Mouse (Mus musculus): ENCODE measurements around the gene Glg1. TPM values are rescaled to one million over a fixed set of nuclear protein-coding genes. Genes with fewer than 3 reads are reported as not detected.
A peak's percentile ranks its signal among the peaks of the same experiment; 100 is the strongest.
"Not testable (repeated sequence)": the region's sequence is repeated elsewhere in the genome, so short reads cannot be mapped to it uniquely, and the experiment has no call there.

The Glg1 gene
- 30.7 and 32.3 TPM in 2 replicates for polyA plus RNA-seq (2016; fragmentation: Nextera tagmentation; extraction: Ambion mirVana)

DNA sequence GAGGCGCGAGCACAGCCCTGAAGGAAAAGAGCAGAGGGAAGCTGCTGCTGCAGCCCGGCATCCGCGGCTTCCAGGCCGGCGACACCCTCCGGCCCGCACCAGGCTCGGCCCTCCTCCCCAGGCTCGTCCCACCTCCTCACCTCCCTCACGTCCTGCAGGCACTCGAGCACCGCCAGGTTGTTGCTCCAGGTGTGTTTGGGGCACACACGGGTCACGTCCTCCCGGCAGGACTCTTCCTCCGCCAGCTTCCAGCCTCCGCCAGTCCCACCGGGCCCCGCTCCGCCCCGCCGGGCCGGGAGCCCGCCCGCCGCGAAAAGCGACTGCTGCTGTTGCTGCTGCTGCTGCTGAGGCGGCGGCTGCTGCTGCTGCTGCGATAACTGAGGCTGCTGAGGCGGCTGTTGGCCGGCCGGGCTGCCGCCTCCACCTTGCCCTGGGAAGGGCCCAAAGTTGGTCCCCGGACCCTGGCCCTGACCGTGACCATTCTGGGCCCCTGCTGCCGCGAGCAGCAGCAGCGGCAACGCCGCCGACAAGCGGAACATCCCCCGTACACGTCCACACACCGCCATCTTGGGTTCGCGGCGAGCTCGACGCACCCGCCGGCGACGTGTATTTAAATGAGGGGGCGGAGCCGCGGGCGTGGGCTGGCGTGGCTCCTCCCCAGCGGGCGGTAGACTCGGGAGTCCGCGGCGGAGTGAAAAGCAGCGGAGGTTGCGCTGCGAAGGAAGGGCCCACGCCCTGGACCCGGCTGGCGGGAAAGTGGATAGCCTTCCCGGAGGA lies at the start of gene Glg1:
Glg1 (minus strand) TSS at position 586 of the 777 bp plus-strand sequence.
- Histone ChIP-seq H3K27ac (peak within 1 kb of the TSS; percentile 98), H3K9me3 (replicated peaks) (no peaks in the 10 kb centered on the region), H3K4me2 (peak within 1 kb of the TSS; percentile 70), H3K9ac (peak within 1 kb of the TSS; percentile 93), H3K36me3 (peaks cover 7% of the 10 kb centered on the region), H3K4me3 (peak within 1 kb of the TSS; percentile 89), H3K27me3 (replicated peaks) (peaks cover 14% of the 10 kb centered on the region; the same call in 1 of the 2 replicates), H3K4me1 (peaks cover 31% of the 10 kb centered on the region)
- WGBS (ENCODE audit: insufficient replicate concordance): 2% methylated on average over 75 of the region's 76 CpGs
- ATAC-seq: peak; percentile 88

DNA sequence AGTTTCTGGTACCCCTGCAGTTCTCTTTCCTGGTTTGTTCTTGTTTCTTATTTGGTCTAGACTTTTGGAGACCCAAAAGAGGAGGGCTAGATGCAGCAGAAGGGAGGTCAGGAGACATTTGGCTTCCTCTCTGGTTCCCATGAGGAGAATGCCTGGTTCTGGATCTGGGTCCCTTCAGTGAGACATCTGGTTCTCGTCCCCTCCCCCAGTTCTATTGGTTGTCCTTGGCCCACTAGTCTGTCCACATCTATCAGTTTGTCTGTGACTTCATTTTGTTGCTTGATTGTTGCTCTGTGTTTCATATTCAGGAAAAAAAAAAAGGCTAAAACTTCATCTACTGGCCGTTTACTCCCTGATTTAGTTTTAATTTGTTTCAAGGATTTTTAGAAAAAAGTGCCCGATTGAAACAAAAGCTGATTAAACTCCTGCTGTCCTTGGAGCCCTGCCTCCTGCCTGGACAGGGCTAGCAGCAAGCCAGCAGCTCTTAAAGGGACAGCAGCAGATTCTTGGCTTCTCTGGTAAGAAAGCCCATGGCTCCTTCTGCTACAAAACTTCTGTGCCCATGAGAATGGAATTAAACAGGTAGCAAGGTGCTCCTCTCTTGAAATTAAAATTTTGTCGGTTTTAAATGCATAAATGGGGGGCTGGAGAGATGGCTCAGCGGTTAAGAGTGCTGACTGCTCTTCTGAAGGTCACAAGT lies 46.2 kb upstream of the Glg1 start:
- Histone ChIP-seq H3K9ac (no peak overlapping the region), H3K9me3 (replicated peaks) (no peaks in the 10 kb centered on the region), H3K27ac (no peak overlapping the region), H3K4me3 (no peak overlapping the region), H3K27me3 (replicated peaks) (no peaks in the 10 kb centered on the region), H3K36me3 (no peaks in the 10 kb centered on the region), H3K4me2 (no peak overlapping the region), H3K4me1 (0 out of 2 replicates have a peak, but pooled peaks cover 6% of the 10 kb centered on the region)
- WGBS (ENCODE audit: insufficient replicate concordance): 37% methylated on average over 5 of the region's 5 CpGs
- ATAC-seq: no peak

DNA sequence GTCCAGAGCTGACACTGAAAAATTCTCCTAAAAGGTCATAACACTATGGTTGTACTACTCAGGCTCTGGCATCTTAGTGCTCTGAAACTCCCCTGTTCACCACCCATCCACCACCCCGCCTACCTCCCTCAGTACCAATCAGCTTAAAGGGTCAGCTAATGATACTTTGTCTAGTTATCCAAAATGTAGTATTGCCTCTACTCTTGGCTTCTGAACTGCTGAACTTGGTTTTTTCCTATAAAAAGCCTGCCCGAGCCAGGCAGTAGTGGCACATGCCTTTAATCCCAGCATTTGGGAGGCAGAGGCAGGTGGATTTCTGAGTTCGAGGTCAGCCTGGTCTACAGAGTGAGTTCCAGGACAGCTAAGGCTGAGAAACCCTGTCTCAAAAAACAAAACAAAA lies 45.3 kb upstream of the Glg1 start:
- H3K36me3 ChIP-seq: no peaks in the 10 kb centered on the region
- ATAC-seq: no peak
- 79% methylated on average over 3 of the region's 3 CpGs for WGBS (ENCODE audit: insufficient replicate concordance)
- H3K4me1 ChIP-seq: 0 out of 2 replicates have a peak, but pooled peaks cover 6% of the 10 kb centered on the region
- no peak overlapping the region for H3K9ac ChIP-seq
- no peaks in the 10 kb centered on the region for H3K9me3 ChIP-seq (replicated peaks)
- H3K4me3 ChIP-seq: no peak overlapping the region
- no peak overlapping the region for H3K27ac ChIP-seq
- H3K4me2 ChIP-seq: no peak overlapping the region
- H3K27me3 ChIP-seq (replicated peaks): no peaks in the 10 kb centered on the region

GRCm38 (mm10) chr8:111303076-111303803 lies 44.2 kb upstream of the Glg1 start:
- peaks cover 12% of the 10 kb centered on the region for H3K4me1 ChIP-seq
- H3K27me3 ChIP-seq (replicated peaks); H3K4me2 ChIP-seq; H3K27ac ChIP-seq; H3K9me3 ChIP-seq (replicated peaks); ATAC-seq; H3K4me3 ChIP-seq; H3K36me3 ChIP-seq; H3K9ac ChIP-seq: not testable (repeated sequence)
- WGBS (ENCODE audit: insufficient replicate concordance): 68% methylated on average over 5 of the region's 5 CpGs

DNA sequence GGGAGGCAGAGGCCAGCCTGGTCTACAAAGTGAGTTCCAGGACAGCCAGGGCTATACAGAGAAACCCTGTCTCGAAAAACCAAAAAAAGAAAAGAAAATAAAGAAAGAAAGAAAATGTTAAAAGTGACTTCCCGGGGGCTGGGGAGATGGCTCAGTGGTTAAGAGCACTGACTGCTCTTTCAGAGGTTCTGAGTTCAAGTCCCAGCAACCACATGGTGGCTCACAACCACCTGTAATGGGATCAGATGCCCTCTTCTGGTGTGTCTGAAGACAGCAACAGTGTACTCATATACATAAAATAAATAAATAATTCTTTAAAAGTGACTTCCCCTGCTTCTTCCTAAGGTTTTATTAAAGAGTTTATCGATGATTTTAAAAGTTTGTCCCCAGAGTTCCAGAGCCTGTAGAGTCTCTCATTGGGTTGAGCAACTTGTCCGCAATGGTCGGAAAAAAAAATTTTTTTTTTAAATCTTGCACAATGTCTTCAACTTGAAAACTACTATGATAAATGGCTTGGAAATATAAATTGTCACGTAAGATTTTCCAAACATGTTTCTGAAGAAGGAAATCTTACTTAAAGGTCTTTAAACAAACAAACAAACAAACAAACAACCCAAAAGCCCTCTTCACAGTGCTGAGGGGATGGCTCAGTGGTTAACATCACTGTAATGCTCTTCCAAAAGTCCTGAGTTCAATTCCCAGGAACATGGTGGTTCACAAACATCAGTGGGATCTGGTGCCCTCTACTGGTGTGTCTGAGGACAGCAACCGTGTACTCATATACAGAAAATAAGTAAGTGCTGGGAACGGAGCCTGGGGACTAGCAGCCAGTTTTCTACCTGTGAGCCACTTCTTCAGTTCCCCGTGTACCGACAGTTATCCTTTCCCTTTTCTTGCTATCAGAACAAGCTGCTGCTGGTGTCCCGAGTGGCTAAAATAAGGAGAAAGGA lies 41.9 kb upstream of the Glg1 start:
- Histone ChIP-seq H3K27me3 (replicated peaks) (no peaks in the 10 kb centered on the region), H3K9ac (peak overlapping the region; percentile 60), H3K36me3 (peaks cover 19% of the 10 kb centered on the region), H3K4me3 (peak overlapping the region; percentile 92), H3K27ac (peak overlapping the region; percentile 88), H3K4me2 (peak overlapping the region; percentile 67), H3K4me1 (peaks cover 29% of the 10 kb centered on the region), H3K9me3 (replicated peaks) (no peaks in the 10 kb centered on the region)
- 53% methylated on average over 11 of the region's 11 CpGs for whole genome bisulfite sequencing (ENCODE audit: insufficient replicate concordance)
- ATAC-seq: no peak; the same call in 1 of the 2 replicates

DNA sequence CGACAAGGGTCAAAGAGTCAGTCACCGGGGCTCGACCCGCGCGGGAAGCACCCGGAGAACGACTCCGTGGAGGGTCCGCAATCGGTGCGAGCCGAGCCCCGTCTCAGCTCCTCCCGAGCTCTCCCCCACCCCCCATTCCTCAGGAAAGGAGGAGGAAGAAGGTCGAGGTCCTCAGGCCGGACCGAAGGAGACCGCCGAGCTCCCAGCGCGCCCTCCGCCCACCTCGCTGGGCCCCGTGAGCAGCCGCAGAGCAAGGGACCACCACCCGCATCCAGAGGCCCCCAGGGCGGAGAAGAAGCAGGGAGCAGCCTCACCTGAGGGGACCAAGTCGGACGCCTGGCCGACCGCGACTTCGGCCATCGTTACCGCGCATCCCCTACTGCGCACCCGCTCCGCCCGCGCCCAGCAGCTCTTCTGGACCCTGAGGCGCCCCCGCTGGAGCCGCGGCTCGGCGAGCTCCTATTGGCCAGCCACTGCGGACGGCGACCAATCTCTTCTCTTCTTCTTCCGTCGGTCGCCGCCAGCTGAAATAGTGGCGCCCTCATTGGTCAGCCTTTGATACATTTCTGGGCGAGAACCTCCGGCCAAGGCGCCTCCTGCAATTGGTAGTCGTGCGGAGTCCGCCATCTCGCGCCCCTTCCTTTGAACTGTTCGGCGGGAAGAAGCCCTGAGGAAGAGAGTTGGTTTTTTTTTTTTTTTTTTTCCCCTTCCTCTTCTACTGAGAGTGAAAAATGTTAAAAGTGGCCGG lies 41.0 kb upstream of the Glg1 start, which contains the start of gene Rfwd3:
Rfwd3 (minus strand) TSS at position 402 of the 748 bp plus-strand sequence.
- H3K4me2 ChIP-seq: peak within 1 kb of the TSS; percentile 77
- no peaks in the 10 kb centered on the region for H3K27me3 ChIP-seq (replicated peaks)
- H3K27ac ChIP-seq: peak within 1 kb of the TSS; percentile 92
- peaks cover 28% of the 10 kb centered on the region for H3K36me3 ChIP-seq
- H3K4me3 ChIP-seq: peak within 1 kb of the TSS; percentile 92
- under 1% methylated on average over 67 of the region's 67 CpGs for WGBS (ENCODE audit: insufficient replicate concordance)
- peaks cover 37% of the 10 kb centered on the region for H3K4me1 ChIP-seq
- no peaks in the 10 kb centered on the region for H3K9me3 ChIP-seq (replicated peaks)
- ATAC-seq: peak; percentile 98
- peak within 1 kb of the TSS; percentile 97 for H3K9ac ChIP-seq

- Histone ChIP-seq H3K36me3 (peaks cover 34% of the 10 kb centered on the region), H3K4me2 (peak overlapping the region; percentile 77), H3K9ac (peak overlapping the region; percentile 97), H3K4me3 (peak overlapping the region; percentile 92), H3K27me3 (replicated peaks) (no peaks in the 10 kb centered on the region), H3K4me1 (peaks cover 40% of the 10 kb centered on the region), H3K27ac (peak overlapping the region; percentile 92), H3K9me3 (replicated peaks) (no peaks in the 10 kb centered on the region)
- peak; percentile 46; the same call in 1 of the 2 replicates for ATAC-seq
- WGBS (ENCODE audit: insufficient replicate concordance): under 1% methylated on average over 28 of the region's 28 CpGs
Measured at GRCm38 (mm10) chr8:111299363-111299820, 40.4 kb upstream of the Glg1 start.

GRCm38 (mm10) chr8:111298011-111298410 lies 39.0 kb upstream of the Glg1 start:
- WGBS (ENCODE audit: insufficient replicate concordance): 89% methylated on average over 1 of the region's 1 CpGs

DNA sequence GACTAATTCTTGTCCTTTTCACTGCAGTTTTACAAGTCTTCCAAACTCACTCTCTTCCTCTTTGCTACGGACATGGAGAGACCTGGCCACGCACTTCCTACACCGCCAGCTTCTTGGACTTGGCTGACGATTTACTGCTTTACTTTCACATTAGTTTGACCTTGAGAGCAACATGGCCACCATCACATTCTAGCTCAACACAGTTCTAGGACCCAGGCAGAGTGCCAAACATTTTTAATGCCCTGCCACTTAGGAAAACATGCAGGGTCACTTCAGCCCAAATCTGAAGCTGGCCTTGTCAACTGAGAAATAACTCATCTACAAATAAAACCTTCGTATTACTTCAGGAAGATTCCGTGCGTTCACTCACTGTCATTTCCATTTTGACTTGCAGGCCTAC lies 32.7 kb upstream of the Glg1 start:
- no peak overlapping the region for H3K4me3 ChIP-seq
- 88% methylated on average over 7 of the region's 7 CpGs for WGBS (ENCODE audit: insufficient replicate concordance)
- peaks cover 27% of the 10 kb centered on the region for H3K4me1 ChIP-seq
- H3K27ac ChIP-seq: no peak overlapping the region
- H3K4me2 ChIP-seq: no peak overlapping the region
- ATAC-seq: no peak
- H3K9ac ChIP-seq: no peak overlapping the region
- H3K9me3 ChIP-seq (replicated peaks): no peaks in the 10 kb centered on the region
- H3K27me3 ChIP-seq (replicated peaks): no peaks in the 10 kb centered on the region
- H3K36me3 ChIP-seq: peaks cover 98% of the 10 kb centered on the region

More at GRCm38 (mm10) chr8:111298011-111298410, 39.0 kb upstream of the Glg1 start:
- ATAC-seq: no peak
- Histone ChIP-seq H3K27ac (no peak overlapping the region; the same call in 1 of the 2 replicates), H3K4me2 (peak overlapping the region; percentile 77), H3K9me3 (replicated peaks) (no peaks in the 10 kb centered on the region), H3K27me3 (replicated peaks) (no peaks in the 10 kb centered on the region), H3K4me1 (peaks cover 45% of the 10 kb centered on the region), H3K36me3 (peaks cover 48% of the 10 kb centered on the region), H3K9ac (peak overlapping the region; percentile 97), H3K4me3 (peak overlapping the region; percentile 92)

DNA sequence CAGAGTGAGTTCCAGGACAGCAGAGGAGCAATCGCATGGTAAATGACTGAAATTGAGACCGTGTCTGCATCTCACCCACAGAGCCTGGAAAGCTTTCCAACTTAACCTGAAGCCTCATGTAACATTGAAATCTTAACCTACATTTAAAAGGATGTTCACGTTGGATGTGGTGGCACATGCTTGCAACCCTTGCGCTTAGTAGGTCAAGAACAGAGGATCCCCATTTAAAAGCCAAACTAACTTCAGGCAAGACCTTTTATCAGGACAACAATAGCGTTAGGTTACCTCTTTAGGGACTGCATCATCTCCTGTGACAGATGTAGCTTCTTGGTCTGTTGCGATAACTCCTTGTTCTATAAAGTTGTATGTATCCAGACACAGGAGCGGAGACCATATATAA lies 31.6 kb upstream of the Glg1 start:
- H3K4me2 ChIP-seq: no peak overlapping the region
- no peaks in the 10 kb centered on the region for H3K9me3 ChIP-seq (replicated peaks)
- H3K27me3 ChIP-seq (replicated peaks): no peaks in the 10 kb centered on the region
- no peak overlapping the region for H3K9ac ChIP-seq
- ATAC-seq: no peak
- WGBS (ENCODE audit: insufficient replicate concordance): 92% methylated on average over 7 of the region's 7 CpGs
- no peak overlapping the region for H3K4me3 ChIP-seq
- H3K27ac ChIP-seq: no peak overlapping the region
- H3K36me3 ChIP-seq: peaks cover 98% of the 10 kb centered on the region
- H3K4me1 ChIP-seq: peaks cover 18% of the 10 kb centered on the region

All from liver, embryonic 12.5 days (tissue).